Mouse (Mus musculus) erythroblast, embryonic 14.5 days (primary cell): ENCODE data around the gene Asap3.

ENCODE experiments used
- GATA1 ChIP-seq: IDR thresholded peaks from 2 replicates; pipeline ENCODE4 v1.6.1; 2012; ENCODE audit warnings: low read length, inconsistent platforms, mixed read lengths
- TAL1 ChIP-seq: IDR thresholded peaks from 3 replicates; pipeline ENCODE4 v1.6.1; 2012; ENCODE audit warnings: low read length, inconsistent platforms, mixed read lengths

- no peak for TF ChIP-seq GATA1
- no peak for TF ChIP-seq TAL1
Observed at GRCm38 (mm10) chr4:136170401-136170800, 35.8 kb upstream of the Asap3 start.
